Mouse (Mus musculus) megakaryocyte, embryonic 14.5 days (primary cell): ENCODE measurements around the gene Polm.

Source experiments
- FLI1 ChIP-seq: IDR thresholded peaks from 2 replicates; pipeline ENCODE4 v1.6.1; 2012; ENCODE audit warnings: low read length, inconsistent platforms, mixed read lengths
- GATA1 ChIP-seq: IDR thresholded peaks from 3 replicates; pipeline ENCODE4 v1.6.1; 2012; ENCODE audit warnings: mixed read lengths, low read length, inconsistent platforms, borderline replicate concordance

DNA sequence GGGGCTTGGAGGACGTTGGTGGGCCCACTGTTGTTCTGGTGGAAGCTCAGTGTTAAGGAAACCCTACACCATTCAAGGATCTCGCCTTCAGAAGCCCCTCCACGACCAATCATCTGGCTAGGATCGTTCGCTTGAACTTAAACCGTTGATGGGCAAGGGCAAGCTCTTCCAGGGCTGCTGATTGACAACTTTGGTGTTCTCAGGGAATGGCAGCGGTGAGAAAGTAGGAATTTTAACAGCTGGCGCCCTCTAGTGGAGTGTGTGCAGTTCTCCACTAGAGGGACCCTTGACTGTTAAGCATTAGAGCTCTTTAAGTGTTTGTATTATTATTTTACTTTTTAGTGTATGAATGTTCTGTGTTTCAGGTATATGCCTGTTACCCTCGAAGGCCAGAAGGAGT, 48.4 kb upstream of the Polm start:
- TF ChIP-seq GATA1, result no peak
- TF ChIP-seq FLI1, result no peak
